Mouse (Mus musculus) layer of hippocampus, adult 9-10 months (tissue): ENCODE measurements around the gene Serpina3g.

ENCODE experiments used
- DNase-seq: peaks from one replicate; pipeline ENCODE4 v3.0.0; 2022; ENCODE audit warnings: low spot score

The Serpina3g gene

GRCm38 (mm10) chr12:104283380-104283779 is 47.3 kb downstream of the Serpina3g start:
- no peak for DNase-seq

GRCm38 (mm10) chr12:104288336-104288735 is 52.3 kb downstream of the Serpina3g start:
- DNase-seq: no peak

- no peak for DNase-seq
Measured at GRCm38 (mm10) chr12:104289872-104290271, 53.8 kb downstream of the Serpina3g start.
